Mouse (Mus musculus) ES-Bruce4 (cell line): ENCODE measurements around the gene Rinl. TPM values are rescaled to one million over a fixed set of nuclear protein-coding genes. Genes with fewer than 3 reads are reported as not detected.

ENCODE experiments used
- H3K27ac ChIP-seq: 2 replicates; pipeline ENCODE4 v1.5.1; 2012; ENCODE audit warnings: low read length, inconsistent platforms; ENCODE audit not compliant: insufficient read depth
- H3K27me3 ChIP-seq: 2 replicates; pipeline ENCODE4 v1.6.1; 2012; ENCODE audit warnings: mild to moderate bottlenecking, low read length, inconsistent platforms; ENCODE audit not compliant: control insufficient read depth, poor library complexity, insufficient read depth, severe bottlenecking
- H3K36me3 ChIP-seq: 2 replicates; pipeline ENCODE4 v1.6.1; 2012; ENCODE audit warnings: inconsistent platforms, mild to moderate bottlenecking, low read length, moderate library complexity; ENCODE audit not compliant: control insufficient read depth, poor library complexity, insufficient read depth, severe bottlenecking
- H3K4me1 ChIP-seq: one replicate; pipeline ENCODE4 v1.8.1; 2011; ENCODE audit warnings: low read length; ENCODE audit not compliant: control insufficient read depth, insufficient read depth
- H3K4me3 ChIP-seq: 2 replicates; pipeline ENCODE4 v1.5.1; 2011; ENCODE audit warnings: low read depth, mild to moderate bottlenecking, low read length
- H3K9ac ChIP-seq: 2 replicates; pipeline ENCODE4 v1.6.1; 2012; ENCODE audit warnings: low read depth, mild to moderate bottlenecking, inconsistent platforms; ENCODE audit not compliant: poor library complexity, severe bottlenecking
- H3K9me3 ChIP-seq: replicated peaks from 2 replicates; pipeline ENCODE4 v1.6.1; 2012; ENCODE audit warnings: mild to moderate bottlenecking, low read length, inconsistent platforms; ENCODE audit not compliant: control insufficient read depth, poor library complexity, insufficient read depth, severe bottlenecking
- CTCF ChIP-seq: IDR thresholded peaks from one replicate; pipeline ENCODE4 v1.8.1; 2011; ENCODE audit warnings: low read depth, low read length
- EP300 ChIP-seq: IDR thresholded peaks from 2 replicates; pipeline ENCODE4 v1.6.1; 2011; ENCODE audit warnings: low read depth, low read length; ENCODE audit not compliant: insufficient read depth
- POLR2A ChIP-seq: IDR thresholded peaks from one replicate; pipeline ENCODE4 v1.8.1; 2011; ENCODE audit warnings: low read length; ENCODE audit not compliant: insufficient read depth
- polyA plus RNA-seq: library from polyadenylated mRNA; stranded (reverse); fragments of >200 nt; gene quantifications from 2 replicates; pipeline ENCODE4 v1.2.4, GENCODE M21; 2011; ENCODE audit warnings: low read depth; ENCODE audit not compliant: missing spikeins, insufficient read depth, insufficient read length

Gene Rinl
- polyA plus RNA-seq, 1 experiment, result 28.0 TPM

DNA sequence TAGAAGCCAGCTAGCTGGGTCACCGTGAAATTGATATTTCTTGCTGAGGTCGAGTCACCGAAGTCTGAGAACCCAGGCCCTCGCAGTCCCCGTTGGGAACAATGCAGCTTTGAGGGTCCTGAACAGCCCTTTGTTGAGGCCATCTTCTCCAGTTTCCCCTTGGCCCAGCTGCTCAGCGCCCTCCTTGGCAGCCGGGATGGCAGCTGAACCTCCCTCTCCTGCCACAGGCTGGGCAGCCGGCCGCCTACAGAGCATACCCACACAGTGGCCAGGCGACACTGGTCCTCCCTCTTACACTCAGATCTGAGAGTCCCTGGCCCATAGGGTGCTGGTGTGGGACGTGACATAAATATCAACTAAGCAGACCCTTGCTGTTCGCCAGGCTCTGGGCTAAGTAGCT is 14.6 kb upstream of the Rinl start:
- no peaks in the 10 kb centered on the region for H3K36me3 ChIP-seq
- no peaks in the 10 kb centered on the region for H3K4me1 ChIP-seq
- no peaks in the 10 kb centered on the region for H3K9me3 ChIP-seq
- H3K4me3 ChIP-seq, result no peak overlapping the region
- no peaks in the 10 kb centered on the region for H3K27me3 ChIP-seq
- no peak overlapping the region for H3K9ac ChIP-seq
- TF ChIP-seq CTCF (no peak), POLR2A (no peak), EP300 (no peak)
- no peak overlapping the region for H3K27ac ChIP-seq

DNA sequence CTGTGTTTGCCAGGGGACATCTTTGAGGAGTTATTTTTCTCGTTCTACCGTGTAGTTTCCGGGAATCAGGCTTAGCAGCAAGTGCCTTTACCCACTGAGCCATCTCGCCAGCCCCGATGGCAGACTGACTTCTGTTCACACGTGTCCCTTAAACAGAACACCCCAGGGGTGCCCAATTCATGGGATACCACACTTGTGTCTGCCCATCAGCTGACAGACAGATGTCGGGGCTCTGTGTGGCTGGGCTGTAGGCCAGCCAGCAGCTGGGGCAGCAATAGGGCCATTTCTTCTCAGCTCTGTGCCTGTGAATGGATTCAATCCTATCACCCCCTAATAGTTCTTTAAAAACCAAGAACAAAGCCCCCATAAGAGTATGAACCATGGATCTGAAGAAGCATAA is 13.6 kb upstream of the Rinl start:
- H3K9ac ChIP-seq, result no peak overlapping the region
- H3K36me3 ChIP-seq, result no peaks in the 10 kb centered on the region
- H3K27ac ChIP-seq, result no peak overlapping the region

DNA sequence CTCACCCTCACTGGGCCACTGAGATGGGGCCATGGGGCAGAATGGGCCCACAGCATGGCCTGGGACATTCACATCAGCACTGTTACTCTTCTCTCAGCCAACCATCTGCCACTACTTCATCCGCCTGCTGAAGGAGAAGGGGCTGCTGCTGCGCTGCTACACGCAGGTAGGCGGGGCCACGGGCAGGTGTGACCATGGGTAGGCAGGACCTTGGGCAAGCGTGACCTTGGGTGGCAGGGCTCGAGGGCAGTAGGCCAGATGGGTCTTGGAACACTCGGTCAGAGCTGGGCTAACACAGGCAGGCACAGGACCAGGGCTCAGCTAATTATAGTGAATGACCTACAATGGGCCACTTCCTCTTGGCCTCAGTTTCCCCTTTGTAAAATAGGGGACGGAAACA is 9.9 kb upstream of the Rinl start:
- H3K27ac ChIP-seq, result no peak overlapping the region
- H3K9me3 ChIP-seq, result no peaks in the 10 kb centered on the region
- no peak overlapping the region for H3K9ac ChIP-seq
- no peaks in the 10 kb centered on the region for H3K36me3 ChIP-seq
- peaks cover 3% of the 10 kb centered on the region for H3K4me1 ChIP-seq
- H3K4me3 ChIP-seq, result no peak overlapping the region
- no peaks in the 10 kb centered on the region for H3K27me3 ChIP-seq
- TF ChIP-seq EP300 (no peak), POLR2A (no peak), CTCF (no peak)

More for the DNA sequence above, 13.6 kb upstream of the Rinl start:
- no peaks in the 10 kb centered on the region for H3K27me3 ChIP-seq
- TF ChIP-seq POLR2A (no peak), EP300 (no peak), CTCF (no peak)
- H3K4me1 ChIP-seq, result peaks cover under 1% of the 10 kb centered on the region
- H3K9me3 ChIP-seq, result no peaks in the 10 kb centered on the region
- H3K4me3 ChIP-seq, result no peak overlapping the region

DNA sequence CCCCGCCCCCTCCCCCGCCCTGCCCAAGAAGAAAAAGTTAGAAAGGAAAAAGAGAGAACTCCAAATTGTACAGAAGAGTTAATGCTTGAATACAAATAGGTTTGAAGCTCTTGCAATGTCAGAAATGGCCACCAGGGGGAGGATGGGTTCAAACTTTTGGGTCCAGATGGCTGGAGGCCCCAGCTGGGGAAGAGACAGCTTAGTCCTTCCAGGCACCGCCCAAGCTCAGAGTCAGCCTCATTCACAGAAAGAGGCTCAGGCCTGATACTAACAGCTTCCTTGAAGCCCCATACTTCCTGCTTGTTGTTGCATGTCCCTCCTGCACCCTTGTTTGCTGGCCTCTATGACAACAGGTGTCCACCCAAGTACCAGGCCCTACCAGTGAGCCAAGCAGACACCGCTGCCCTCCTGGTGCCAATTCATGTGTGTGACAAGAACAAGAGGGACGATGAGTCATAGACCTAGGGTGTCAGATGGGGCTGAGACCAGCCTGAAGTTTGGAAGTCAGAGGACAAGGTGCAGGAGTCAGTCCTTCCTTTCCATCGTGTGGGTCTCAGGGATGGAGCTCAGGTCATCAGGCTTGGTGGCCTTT is 8.6 kb upstream of the Rinl start:
- H3K4me1 ChIP-seq, result peaks cover 7% of the 10 kb centered on the region
- no peak for TF ChIP-seq POLR2A
- TF ChIP-seq CTCF, result peak; percentile 73
- no peak for TF ChIP-seq EP300
- H3K27me3 ChIP-seq, result no peaks in the 10 kb centered on the region
- no peak overlapping the region for H3K27ac ChIP-seq
- no peaks in the 10 kb centered on the region for H3K36me3 ChIP-seq
- H3K9ac ChIP-seq, result no peak overlapping the region
- no peaks in the 10 kb centered on the region for H3K9me3 ChIP-seq
- H3K4me3 ChIP-seq, result no peak overlapping the region

DNA sequence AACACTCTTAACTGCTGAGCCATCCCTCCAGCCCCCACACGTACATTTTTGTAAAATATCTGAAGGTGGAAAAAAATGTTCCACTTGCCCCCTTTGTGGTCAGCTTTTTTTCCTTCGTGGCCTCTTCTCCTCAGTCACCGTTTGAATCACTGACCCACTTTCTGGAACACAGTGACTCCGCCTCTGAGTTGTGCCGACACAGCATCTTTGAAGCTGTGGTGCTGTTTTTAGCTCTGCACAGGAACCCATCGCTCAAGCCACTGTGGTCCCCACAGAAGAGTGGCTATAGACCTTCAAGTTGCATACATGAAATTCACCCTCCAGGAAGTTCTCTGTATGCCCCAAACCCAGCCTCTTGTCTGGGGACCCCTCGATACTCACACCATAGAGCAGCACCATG is 7.9 kb upstream of the Rinl start:
- Histone ChIP-seq H3K36me3 (no peaks in the 10 kb centered on the region), H3K27ac (no peak overlapping the region), H3K4me1 (peaks cover 7% of the 10 kb centered on the region), H3K9me3 (no peaks in the 10 kb centered on the region), H3K9ac (no peak overlapping the region), H3K27me3 (no peaks in the 10 kb centered on the region), H3K4me3 (no peak overlapping the region)
- no peak for TF ChIP-seq CTCF
- TF ChIP-seq EP300, result no peak
- TF ChIP-seq POLR2A, result no peak

DNA sequence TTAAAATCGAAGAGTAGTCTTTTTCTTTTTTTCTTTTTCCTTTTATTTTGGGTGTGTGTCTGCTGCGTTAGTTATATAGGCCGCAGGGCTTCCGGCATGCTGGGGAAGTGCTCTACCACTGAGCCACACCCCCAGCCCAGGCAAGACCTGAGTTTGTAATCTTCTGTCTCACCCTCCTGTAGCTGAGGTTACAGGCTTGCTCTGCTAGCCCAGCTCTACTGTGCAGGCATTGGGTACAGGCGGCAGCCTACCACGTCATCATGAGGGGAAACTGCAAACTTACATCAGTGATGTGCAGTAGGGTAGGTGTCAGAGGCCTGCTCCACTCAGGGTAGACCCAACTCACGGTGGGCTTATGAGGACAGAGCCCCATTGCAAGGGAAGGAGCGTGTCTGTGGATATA is 7.5 kb upstream of the Rinl start:
- TF ChIP-seq EP300, result no peak
- no peak for TF ChIP-seq CTCF
- TF ChIP-seq POLR2A, result no peak
- Histone ChIP-seq H3K4me1 (peaks cover 7% of the 10 kb centered on the region), H3K9ac (no peak overlapping the region), H3K9me3 (no peaks in the 10 kb centered on the region), H3K27me3 (no peaks in the 10 kb centered on the region), H3K36me3 (no peaks in the 10 kb centered on the region), H3K4me3 (no peak overlapping the region), H3K27ac (no peak overlapping the region)
